Mouse (Mus musculus) left cerebral cortex, postnatal 25 days (tissue): ENCODE measurements at regions not wholly inside any gene's neighbourhood (a gene's known extent, or its start where the extent isn't known, plus 50 kb on each side); places are given as distances from the start of the nearest gene placed in this dataset.

Experiments
- DNase-seq, 2 experiments: peaks; one replicate each; pipeline ENCODE4 v3.0.0; 2022; ENCODE audit warnings: low spot score in 2 of 2, mixed read lengths in 1 of 2
- intact Hi-C: fragments of 180-260 bp; cut with DNase I; formaldehyde crosslinking; loops from one replicate; pipeline ENCODE4 v1.15.1; 2025

DNA sequence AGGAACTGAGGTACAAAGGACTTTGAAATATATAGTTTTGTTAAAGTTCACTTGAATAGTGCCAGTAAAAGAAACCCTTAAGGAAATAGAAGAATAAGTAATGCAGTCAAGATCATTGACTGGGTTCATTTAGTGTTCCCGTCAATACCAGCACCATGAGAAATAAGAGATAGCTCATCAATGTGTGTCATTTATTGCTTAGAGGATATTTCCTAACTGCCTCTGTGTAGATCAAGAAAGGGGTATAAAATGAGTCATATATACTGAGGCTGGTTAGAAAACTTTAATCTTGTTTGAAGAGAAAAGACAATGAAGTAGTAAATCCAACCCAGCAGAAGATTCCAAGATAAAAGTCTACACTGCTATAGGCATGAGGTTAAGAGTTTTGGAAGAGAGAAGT, 1119.3 kb upstream of the Ddx18 start:
- intact Hi-C loops: no loop called here
- no peak for DNase-seq

GRCm38 (mm10) chr1:122668102-122668501, 1100.3 kb upstream of the Ddx18 start:
- peak in 1 of 2 experiments; percentile 4 for DNase-seq
- intact Hi-C loops: no loop called here

DNA sequence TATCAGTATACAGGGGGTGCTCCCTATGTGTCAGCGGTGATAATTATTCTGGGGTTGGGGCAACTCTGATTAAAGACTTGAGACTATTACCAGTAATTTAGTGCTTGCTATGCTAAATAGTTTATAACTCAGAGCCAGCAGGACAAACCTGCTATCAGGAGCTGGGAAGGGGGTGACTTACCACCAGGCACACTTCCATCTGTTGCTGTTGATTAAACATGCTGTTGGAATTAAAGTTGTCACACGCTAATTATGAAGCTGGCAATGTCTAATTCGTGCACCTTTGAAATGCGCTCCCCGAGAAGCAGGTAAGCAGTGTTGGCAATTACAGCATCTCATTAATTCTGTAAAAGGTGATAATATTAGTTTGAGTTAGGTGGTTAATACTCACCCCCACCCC, 1099.8 kb upstream of the Ddx18 start:
- no peak for DNase-seq
- intact Hi-C loops: no loop called here
